Mouse (Mus musculus): ENCODE results near the gene Gas6. TPM values are rescaled to one million over a fixed set of nuclear protein-coding genes. Genes with fewer than 3 reads are reported as not detected.

Gene Gas6
- total RNA-seq, 2 experiments from 2014 or later = 81.2 to 85.1 TPM

DNA sequence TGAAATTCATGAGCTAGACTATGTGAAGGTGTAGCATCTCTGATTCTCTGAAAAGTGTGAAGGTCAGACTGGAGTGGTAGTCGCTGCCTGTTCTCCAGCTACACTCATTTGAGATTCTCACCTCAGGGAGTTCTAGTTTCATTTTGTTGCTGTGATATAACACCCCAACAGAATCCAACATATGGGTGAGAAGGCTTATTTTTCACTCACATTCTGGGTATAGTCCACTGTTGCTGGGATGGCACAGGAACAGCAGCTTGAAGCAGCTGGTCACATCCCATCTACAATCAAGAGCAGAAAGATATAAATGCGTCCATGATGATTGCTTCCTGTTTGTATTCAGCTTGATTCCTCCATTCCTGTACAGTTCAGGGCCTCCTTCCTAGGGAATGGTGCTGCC is 52.1 kb downstream of the Gas6 start:
- no peak overlapping the region for H3K4me3 ChIP-seq
- DNase-seq (ENCODE audit: low spot score in 2 of 2) = no peak

DNA sequence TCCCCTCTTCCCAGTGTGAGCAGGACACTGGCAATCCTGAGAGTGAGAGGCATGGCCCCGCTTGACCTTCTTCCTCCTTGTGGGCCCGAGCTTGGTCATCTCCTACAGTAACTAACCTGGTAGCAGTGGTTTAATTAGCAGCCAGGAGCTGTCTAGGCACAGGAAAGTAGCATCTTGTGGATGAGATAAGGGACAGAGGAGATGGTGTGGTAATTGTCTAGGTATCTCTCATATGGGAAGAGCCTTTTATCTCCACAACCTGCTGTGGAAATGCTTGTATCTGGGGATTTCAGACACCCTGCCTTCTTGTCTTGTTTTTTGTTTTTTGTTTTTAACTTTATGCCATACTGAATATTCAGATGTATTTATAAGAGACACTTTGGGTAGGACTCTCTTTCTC is 56.8 kb downstream of the Gas6 start:
- no peak for TF ChIP-seq CTCF (conservative IDR thresholded peaks at IDR 0.05)
- Histone ChIP-seq H3K27ac (no peak overlapping the region), H3K4me3 (no peak overlapping the region)
- DNase-seq (ENCODE audit: low spot score in 2 of 2) = no peak

More for the DNA sequence above, 52.1 kb downstream of the Gas6 start:
- TF ChIP-seq CTCF (conservative IDR thresholded peaks at IDR 0.05) = no peak
- H3K27ac ChIP-seq = no peak overlapping the region

DNA sequence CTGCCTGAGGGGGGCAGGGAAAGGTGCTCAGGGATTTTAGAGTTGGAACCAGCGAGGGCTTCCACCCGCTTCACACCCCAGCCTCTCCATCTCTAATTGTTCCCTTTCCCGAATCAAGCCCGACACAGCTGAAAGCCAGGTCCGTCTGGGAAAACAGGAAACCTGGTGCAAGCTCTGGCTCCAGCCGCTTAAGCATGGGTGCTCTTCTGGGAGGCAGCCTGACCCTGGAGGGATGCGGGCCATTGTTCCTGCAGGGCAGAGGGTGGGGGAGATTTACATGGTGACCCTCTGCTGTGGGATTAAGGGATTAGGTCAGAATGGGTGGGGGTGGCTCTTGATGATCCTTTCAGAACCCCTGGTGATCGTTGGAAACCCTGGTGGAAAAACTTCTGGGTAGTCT is 58.2 kb downstream of the Gas6 start:
- no peak for DNase-seq (ENCODE audit: low spot score in 2 of 2)
- Histone ChIP-seq H3K4me3 (no peak overlapping the region), H3K27ac (no peak overlapping the region; the same call in 1 of the 2 replicates)
- no peak for TF ChIP-seq CTCF (conservative IDR thresholded peaks at IDR 0.05)

DNA sequence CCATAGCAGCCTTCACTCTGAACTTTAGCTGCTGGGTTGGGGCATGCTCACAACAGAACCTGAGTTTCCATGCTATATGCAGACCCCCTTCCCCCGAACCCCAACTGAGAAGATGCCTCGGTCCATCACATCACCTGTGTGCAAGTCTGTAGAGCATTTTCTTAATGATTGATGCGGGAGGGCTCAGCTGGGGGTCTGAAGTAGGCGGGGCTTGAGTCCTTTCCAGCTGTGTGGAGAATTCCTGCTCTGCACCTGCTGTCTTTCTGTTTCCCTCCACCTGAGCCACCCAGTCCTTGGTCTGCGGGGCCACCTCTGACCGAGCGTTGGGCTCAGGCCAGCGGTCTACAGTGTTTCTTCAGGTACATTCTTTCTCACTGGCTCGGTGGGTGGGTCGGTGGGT is 59.4 kb downstream of the Gas6 start, which contains the start of gene Tmem255b:
Tmem255b (plus strand) TSS at position 301 of the 400 bp plus-strand sequence.
- no peak for DNase-seq (ENCODE audit: low spot score in 2 of 2)
- Histone ChIP-seq H3K27ac (no peak within 1 kb of the TSS; the same call in 1 of the 2 replicates), H3K4me3 (no peak within 1 kb of the TSS)
- no peak for TF ChIP-seq CTCF (conservative IDR thresholded peaks at IDR 0.05)

DNA sequence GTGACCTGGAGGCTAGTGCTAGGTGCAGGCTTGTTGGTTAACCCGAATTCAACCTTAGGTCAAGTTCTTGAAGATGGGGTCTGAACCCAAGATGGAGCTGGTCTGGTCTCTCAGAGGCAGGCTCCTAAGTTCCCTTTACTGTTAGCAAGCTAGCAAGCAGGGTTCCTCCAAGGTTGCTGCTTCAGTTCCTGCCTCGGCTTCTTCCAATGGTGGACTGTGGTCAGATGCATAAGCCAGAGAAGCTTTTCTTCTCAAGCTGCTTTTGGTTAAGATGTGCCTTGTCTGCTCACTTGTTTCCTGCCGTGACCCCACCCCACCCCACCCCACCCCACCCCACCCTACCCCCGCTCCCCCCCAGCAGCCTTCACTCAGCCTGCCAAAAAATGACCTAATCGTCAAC is 61.2 kb downstream of the Gas6 start:
- DNase-seq (ENCODE audit: low spot score in 2 of 2) = no peak
- H3K4me3 ChIP-seq = no peak overlapping the region
- no peak overlapping the region for H3K27ac ChIP-seq
- no peak for TF ChIP-seq CTCF (conservative IDR thresholded peaks at IDR 0.05)

DNA sequence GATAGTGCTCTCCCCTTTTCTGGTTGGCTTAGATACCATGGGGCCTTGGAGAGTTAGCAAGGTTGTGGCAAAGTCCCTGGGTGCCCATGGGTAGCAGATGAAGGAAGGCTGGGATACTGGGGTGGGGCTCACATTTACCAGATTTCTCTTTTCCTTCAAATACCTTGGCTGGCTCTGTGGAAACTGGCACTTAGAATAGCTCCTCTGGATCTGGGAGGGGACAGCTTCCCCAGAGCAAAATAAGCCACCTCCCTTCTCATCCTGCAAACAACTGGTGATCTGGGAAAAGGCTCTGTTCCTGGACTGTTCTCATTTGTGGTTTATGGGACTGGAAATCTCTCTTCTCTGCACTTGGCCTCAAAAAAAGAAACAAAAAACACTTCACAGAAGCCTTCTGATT is 63.4 kb downstream of the Gas6 start:
- TF ChIP-seq CTCF (conservative IDR thresholded peaks at IDR 0.05) = no peak
- no peak overlapping the region for H3K27ac ChIP-seq
- no peak overlapping the region for H3K4me3 ChIP-seq
- DNase-seq (ENCODE audit: low spot score in 2 of 2) = no peak

DNA sequence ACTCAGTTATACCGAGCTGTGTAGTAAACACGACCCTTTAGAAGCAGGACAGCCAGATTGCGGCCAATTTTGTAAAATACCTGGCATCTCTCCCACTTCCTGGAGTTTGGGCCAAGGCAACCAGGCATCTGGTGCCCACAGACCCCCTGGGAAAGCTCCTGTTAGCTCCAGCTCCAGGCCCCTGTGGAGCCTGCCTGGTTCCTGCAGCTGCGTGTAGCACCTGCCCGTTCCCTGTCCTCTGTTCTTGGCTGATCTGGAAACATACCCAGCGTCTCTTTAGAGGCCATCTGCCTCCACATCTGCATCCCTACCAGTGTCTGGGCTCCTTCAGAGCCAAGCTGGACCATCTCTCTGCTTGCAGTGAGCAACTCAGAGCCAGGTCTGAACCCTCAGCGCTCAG is 63.9 kb downstream of the Gas6 start:
- TF ChIP-seq CTCF (conservative IDR thresholded peaks at IDR 0.05) = no peak
- DNase-seq (ENCODE audit: low spot score in 2 of 2) = no peak
- H3K27ac ChIP-seq = no peak overlapping the region
- H3K4me3 ChIP-seq = no peak overlapping the region

DNA sequence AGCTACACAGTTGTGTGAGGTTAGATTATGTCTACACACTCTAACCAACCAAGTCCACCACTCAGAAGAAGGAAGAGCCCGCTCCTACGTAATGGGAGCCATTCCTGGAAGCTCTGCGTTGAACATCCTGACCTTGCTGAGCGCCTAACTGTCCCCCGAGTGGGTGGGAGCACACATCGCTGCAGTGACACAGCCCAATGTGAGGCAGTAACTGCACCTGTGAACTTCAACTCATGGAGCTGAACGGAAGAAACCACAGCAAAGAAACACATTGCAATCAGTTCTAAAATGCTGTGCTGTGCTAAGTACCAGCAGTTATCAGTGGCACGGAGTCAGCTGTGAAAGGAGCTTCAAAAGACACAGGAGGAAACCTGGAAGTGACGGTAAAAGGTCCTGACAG is 66.1 kb downstream of the Gas6 start:
- Histone ChIP-seq H3K27ac (no peak overlapping the region), H3K4me3 (no peak overlapping the region)
- no peak for TF ChIP-seq CTCF (conservative IDR thresholded peaks at IDR 0.05)
- no peak for DNase-seq (ENCODE audit: low spot score in 2 of 2)

DNA sequence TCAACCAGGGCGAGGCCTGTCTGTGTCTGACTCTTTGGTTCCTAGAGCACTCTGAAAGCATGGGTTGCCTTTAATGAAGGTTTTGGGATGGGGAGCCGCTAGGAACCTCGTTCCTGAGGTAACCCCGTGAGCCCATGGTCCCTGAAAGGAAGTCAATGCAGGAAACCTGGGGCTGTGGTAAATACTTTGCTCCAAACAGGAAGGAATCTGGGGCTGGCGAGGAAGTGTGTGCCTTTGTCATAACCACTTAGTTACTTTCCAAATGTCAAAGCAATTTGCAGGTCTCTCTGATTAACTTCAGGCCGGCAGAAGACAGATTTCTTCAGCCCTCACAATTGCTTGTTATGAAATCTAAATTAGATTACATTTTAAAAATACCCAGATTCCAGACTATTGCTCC is 66.9 kb downstream of the Gas6 start:
- no peak for DNase-seq (ENCODE audit: low spot score in 2 of 2)
- no peak overlapping the region for H3K4me3 ChIP-seq

DNA sequence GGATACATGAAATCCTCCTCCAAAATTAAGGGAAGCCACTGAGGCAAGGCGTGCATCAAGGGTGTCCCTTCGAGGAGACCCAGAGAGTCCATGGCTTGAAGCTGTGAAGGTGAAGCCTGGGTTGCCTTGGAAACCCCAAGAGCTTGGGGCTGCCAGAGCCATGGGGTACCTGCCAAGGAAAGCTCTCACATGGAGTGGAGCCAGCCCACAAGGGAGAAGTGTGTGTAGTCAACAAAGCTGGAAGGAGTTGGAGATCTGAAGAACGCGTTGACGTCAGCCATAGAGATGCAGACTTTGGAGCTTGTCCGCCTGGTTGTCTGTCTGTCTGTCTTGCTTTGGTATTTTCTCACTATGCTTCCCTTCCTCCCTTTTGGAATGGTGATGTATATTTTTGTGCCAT is 73.3 kb downstream of the Gas6 start:
- TF ChIP-seq CTCF (conservative IDR thresholded peaks at IDR 0.05) = no peak
- no peak overlapping the region for H3K27ac ChIP-seq
- no peak overlapping the region for H3K4me3 ChIP-seq
- DNase-seq (ENCODE audit: low spot score in 2 of 2) = no peak

More for the DNA sequence above, 66.9 kb downstream of the Gas6 start:
- no peak overlapping the region for H3K27ac ChIP-seq
- no peak for TF ChIP-seq CTCF (conservative IDR thresholded peaks at IDR 0.05)

DNA sequence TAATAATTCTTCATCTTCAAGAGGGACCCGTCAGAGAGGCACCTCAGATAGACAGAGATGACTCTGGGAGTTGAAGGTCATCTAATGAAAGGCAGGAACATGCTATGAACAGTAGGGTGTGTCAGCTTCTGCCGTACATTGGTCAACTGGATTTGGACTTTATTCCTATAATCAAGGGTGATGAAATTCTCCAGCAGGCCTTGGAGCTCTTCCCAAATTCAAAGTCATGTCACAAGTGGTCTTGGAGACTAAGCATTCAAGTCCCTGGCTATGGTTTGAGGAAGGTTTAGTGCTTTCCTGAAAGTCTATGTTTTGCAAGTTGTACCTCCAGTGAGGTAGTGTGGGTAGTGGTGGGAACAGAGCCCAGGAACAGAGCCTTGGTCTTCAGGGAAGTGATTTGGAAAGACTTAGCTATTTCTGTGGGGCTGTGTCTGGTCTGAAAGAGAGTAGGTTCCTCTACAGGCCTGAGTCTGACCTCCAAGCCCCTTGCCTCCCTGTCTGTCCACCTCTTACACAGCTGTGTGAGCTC is 75.1 kb downstream of the Gas6 start:
- no peak for DNase-seq (ENCODE audit: low spot score in 2 of 2)
- no peak for TF ChIP-seq CTCF (conservative IDR thresholded peaks at IDR 0.05)
- Histone ChIP-seq H3K4me3 (no peak overlapping the region), H3K27ac (no peak overlapping the region)

DNA sequence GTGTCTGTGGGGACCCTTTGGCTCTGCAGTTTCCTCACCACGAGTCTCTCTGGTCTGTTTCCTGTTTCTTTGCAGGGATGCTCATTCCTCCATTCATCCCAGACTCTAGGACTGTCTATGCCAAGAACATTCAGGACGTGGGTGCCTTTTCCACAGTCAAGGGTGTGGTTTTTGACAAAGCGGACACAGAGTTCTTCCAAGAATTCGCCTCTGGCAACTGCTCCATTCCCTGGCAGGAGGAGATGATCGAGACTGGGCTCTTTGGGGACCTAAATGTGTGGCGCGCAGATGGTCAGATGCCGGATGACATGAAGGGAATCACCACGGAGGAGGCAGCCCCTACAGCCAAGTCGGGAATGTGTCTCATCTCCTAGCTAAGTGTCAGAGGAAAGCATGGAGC is 78.4 kb downstream of the Gas6 start:
- DNase-seq (ENCODE audit: low spot score in 2 of 2) = no peak
- Histone ChIP-seq H3K4me3 (no peak overlapping the region), H3K27ac (no peak overlapping the region)
- TF ChIP-seq CTCF (conservative IDR thresholded peaks at IDR 0.05) = no peak

Other genes starting within 250 kb of the Gas6 start
- gene Adprhl1, start 240.3 kb downstream of the Gas6 start, total RNA-seq (2021) = 1 to 10 TPM in 1 of 2 experiments, under 1 TPM in 1; 0.67 to 1.1 TPM
- 10 to 100 TPM; 36.4 to 40.1 TPM for gene Dcun1d2, start 206.4 kb downstream of the Gas6 start, total RNA-seq (2021)
- gene Tmco3, start 206.3 kb downstream of the Gas6 start, total RNA-seq (2021) = 10 to 100 TPM; 42.8 to 42.9 TPM
- 10 to 100 TPM; 66.1 to 66.7 TPM for gene Tfdp1, start 155.7 kb downstream of the Gas6 start, total RNA-seq (2021)
- gene Atp4b, start 97.7 kb downstream of the Gas6 start, total RNA-seq (2021) = not detected
- not detected for gene Grk1, start 89.4 kb downstream of the Gas6 start, total RNA-seq (2021)
- gene Tmem255b, start 59.3 kb downstream of the Gas6 start, total RNA-seq (2021) = 1 to 10 TPM; 5.2 TPM
- not detected for gene 1700029H14Rik, start 68.0 kb upstream of the Gas6 start, total RNA-seq (2021)
- 10 to 100 TPM; 62.8 to 63.4 TPM for gene Rasa3, start 183.1 kb upstream of the Gas6 start, total RNA-seq (2021)
- gene Cfap97d2, start 211.4 kb upstream of the Gas6 start, total RNA-seq (2021) = 1 to 10 TPM; 3.1 to 3.2 TPM

Measured in layer of hippocampus, adult 2 months (tissue).